Mouse (Mus musculus) heart, embryonic 11.5 days (tissue): Measurements from ENCODE around the gene Klrg1. TPM values are rescaled to one million over a fixed set of nuclear protein-coding genes. Genes with fewer than 3 reads are reported as not detected.

Source experiments
- ATAC-seq: fragments of 200-750 bp; cut with Nextera tagmentation; replicated peaks from 2 replicates; pipeline ENCODE4 v1.8.0; 2017; ENCODE audit warnings: moderate library complexity; ENCODE audit not compliant: insufficient number of reproducible peaks, low FRiP score, low TSS enrichment
- H3K27ac ChIP-seq: fragments of 300-500 bp; sonication (generic); 2 replicates; pipeline ENCODE4 v1.5.1; 2014; ENCODE audit warnings: mild to moderate bottlenecking, low read depth, low read length
- H3K27me3 ChIP-seq: fragments of 300-500 bp; sonication (generic); 2 replicates; pipeline ENCODE4 v1.6.1; 2014; ENCODE audit warnings: mild to moderate bottlenecking, low read length, mixed read lengths; ENCODE audit not compliant: control insufficient read depth, insufficient read depth
- H3K36me3 ChIP-seq: fragments of 300-500 bp; sonication (generic); 2 replicates; pipeline ENCODE4 v1.6.1; 2014; ENCODE audit warnings: mild to moderate bottlenecking, low read length, moderate library complexity, mixed read lengths; ENCODE audit not compliant: control insufficient read depth, insufficient read depth
- H3K4me1 ChIP-seq: fragments of 300-500 bp; sonication (generic); 2 replicates; pipeline ENCODE4 v1.6.1; 2014; ENCODE audit warnings: low read length; ENCODE audit not compliant: control insufficient read depth, insufficient read depth
- H3K4me2 ChIP-seq: fragments of 300-500 bp; sonication (generic); 2 replicates; pipeline ENCODE4 v1.6.1; 2014; ENCODE audit warnings: mild to moderate bottlenecking, moderate library complexity
- H3K4me3 ChIP-seq: fragments of 300-500 bp; sonication (generic); 2 replicates; pipeline ENCODE4 v1.5.1; 2014; ENCODE audit warnings: low read depth, low read length
- H3K9ac ChIP-seq: fragments of 300-500 bp; sonication (generic); 2 replicates; pipeline ENCODE4 v1.6.1; 2014; ENCODE audit warnings: mild to moderate bottlenecking, low read depth, low read length, moderate library complexity
- H3K9me3 ChIP-seq: fragments of 300-500 bp; sonication (generic); replicated peaks from 2 replicates; pipeline ENCODE4 v1.6.1; 2016; ENCODE audit warnings: low read length; ENCODE audit not compliant: control insufficient read depth
- WGBS: fragments of 180-500 bp; shearing (Covaris S2); extraction: QIAGEN DNeasy Blood & Tissue Kit; methylation state at CpG from one replicate; pipeline ENCODE4 v1.1.7; 2014; ENCODE audit not compliant: insufficient replicate concordance; 5-methylcytosine and 5-hydroxymethylcytosine counted together
- polyA plus RNA-seq: library from polyadenylated mRNA; unstranded; fragments of >200 nt; fragmentation: Nextera tagmentation; extraction: Ambion mirVana; gene quantifications from 2 replicates; pipeline ENCODE4 v1.2.1, GENCODE M21; 2014

Klrg1 gene
- polyA plus RNA-seq: not detected in 2 replicates

- Histone ChIP-seq H3K9me3 (no peaks in the 10 kb centered on the region), H3K9ac (no peak within 1 kb of the TSS), H3K36me3 (no peaks in the 10 kb centered on the region), H3K4me1 (no peaks in the 10 kb centered on the region), H3K4me2 (no peak within 1 kb of the TSS), H3K4me3 (no peak within 1 kb of the TSS), H3K27me3 (no peaks in the 10 kb centered on the region), H3K27ac (no peak within 1 kb of the TSS)
- ATAC-seq: no peak
- 75% methylated on average over 6 of the region's 6 CpGs for WGBS
Measured at GRCm38 (mm10) chr6:122282782-122283181, at the start of gene Klrg1. TSS of gene Klrg1 (minus strand) at chr6:122282882.

- ATAC-seq: no peak
- peaks cover 25% of the 10 kb centered on the region for H3K36me3 ChIP-seq
Measured at GRCm38 (mm10) chr6:122325361-122325975, 42.8 kb upstream of the Klrg1 start.

GRCm38 (mm10) chr6:122318726-122319125 lies 36.0 kb upstream of the Klrg1 start:
- Histone ChIP-seq H3K36me3 (peaks cover 43% of the 10 kb centered on the region), H3K27me3 (no peaks in the 10 kb centered on the region), H3K9ac (no peak overlapping the region), H3K4me2 (no peak overlapping the region), H3K27ac (no peak overlapping the region), H3K9me3 (no peaks in the 10 kb centered on the region), H3K4me1 (no peaks in the 10 kb centered on the region), H3K4me3 (no peak overlapping the region)
- WGBS: 85% methylated on average over 1 of the region's 1 CpGs
- ATAC-seq: no peak

More at GRCm38 (mm10) chr6:122325361-122325975, 42.8 kb upstream of the Klrg1 start:
- H3K4me2 ChIP-seq: no peak overlapping the region
- H3K27me3 ChIP-seq: no peaks in the 10 kb centered on the region
- 87% methylated on average over 6 of the region's 6 CpGs for WGBS
- H3K27ac ChIP-seq: no peak overlapping the region
- H3K9me3 ChIP-seq: no peaks in the 10 kb centered on the region
- no peak overlapping the region for H3K4me3 ChIP-seq
- H3K9ac ChIP-seq: no peak overlapping the region
- H3K4me1 ChIP-seq: no peaks in the 10 kb centered on the region

- no peaks in the 10 kb centered on the region for H3K27me3 ChIP-seq
- H3K4me3 ChIP-seq: peak overlapping the region; percentile 84
- WGBS: 69% methylated on average over 5 of the region's 5 CpGs
- H3K4me2 ChIP-seq: peak overlapping the region; percentile 88
- H3K36me3 ChIP-seq: peaks cover 13% of the 10 kb centered on the region
- H3K9me3 ChIP-seq: no peaks in the 10 kb centered on the region
- H3K9ac ChIP-seq: peak overlapping the region; percentile 54
- H3K27ac ChIP-seq: no peak overlapping the region
- H3K4me1 ChIP-seq: peaks cover 13% of the 10 kb centered on the region
- ATAC-seq: no peak
Measured at GRCm38 (mm10) chr6:122310187-122310820, 27.6 kb upstream of the Klrg1 start.

GRCm38 (mm10) chr6:122309446-122309960 lies 26.8 kb upstream of the Klrg1 start:
- ATAC-seq: no peak
- 10% methylated on average over 11 of the region's 11 CpGs for WGBS
- peak overlapping the region; percentile 77 for H3K27ac ChIP-seq
- H3K9ac ChIP-seq: peak overlapping the region; percentile 88
- peaks cover 13% of the 10 kb centered on the region for H3K4me1 ChIP-seq
- H3K9me3 ChIP-seq: no peaks in the 10 kb centered on the region
- H3K4me2 ChIP-seq: peak overlapping the region; percentile 88
- peak overlapping the region; percentile 84 for H3K4me3 ChIP-seq
- peaks cover 9% of the 10 kb centered on the region for H3K36me3 ChIP-seq
- H3K27me3 ChIP-seq: no peaks in the 10 kb centered on the region

GRCm38 (mm10) chr6:122308505-122309393 lies 26.1 kb upstream of the Klrg1 start, which contains the start of gene M6pr:
TSS of gene M6pr (plus strand) at chr6:122308720.
- H3K27me3 ChIP-seq: no peaks in the 10 kb centered on the region
- no peaks in the 10 kb centered on the region for H3K9me3 ChIP-seq
- H3K27ac ChIP-seq: peak within 1 kb of the TSS; percentile 77
- peak within 1 kb of the TSS; percentile 88 for H3K4me2 ChIP-seq
- H3K9ac ChIP-seq: peak within 1 kb of the TSS; percentile 88
- ATAC-seq: peak; percentile 98
- peak within 1 kb of the TSS; percentile 84 for H3K4me3 ChIP-seq
- H3K4me1 ChIP-seq: peaks cover 13% of the 10 kb centered on the region
- peaks cover 6% of the 10 kb centered on the region for H3K36me3 ChIP-seq
- under 1% methylated on average over 49 of the region's 49 CpGs for WGBS

GRCm38 (mm10) chr6:122308136-122308504 lies 25.4 kb upstream of the Klrg1 start:
- no peaks in the 10 kb centered on the region for H3K9me3 ChIP-seq
- peaks cover 13% of the 10 kb centered on the region for H3K4me1 ChIP-seq
- H3K36me3 ChIP-seq: peaks cover 3% of the 10 kb centered on the region
- H3K27ac ChIP-seq: no peak overlapping the region
- H3K9ac ChIP-seq: no peak overlapping the region
- peak; percentile 3; the same call in 1 of the 2 replicates for ATAC-seq
- no peak overlapping the region; the same call in 1 of the 2 replicates for H3K4me3 ChIP-seq
- no peak overlapping the region for H3K4me2 ChIP-seq
- no peaks in the 10 kb centered on the region for H3K27me3 ChIP-seq
- WGBS: 70% methylated on average over 6 of the region's 6 CpGs

- Histone ChIP-seq H3K27me3 (no peaks in the 10 kb centered on the region), H3K27ac (no peak overlapping the region), H3K9ac (no peak overlapping the region), H3K4me3 (no peak overlapping the region), H3K36me3 (no peaks in the 10 kb centered on the region), H3K4me1 (peaks cover 13% of the 10 kb centered on the region), H3K9me3 (no peaks in the 10 kb centered on the region), H3K4me2 (no peak overlapping the region)
- WGBS: 80% methylated on average over 4 of the region's 4 CpGs
- no peak for ATAC-seq
Measured at GRCm38 (mm10) chr6:122306707-122307106, 24.0 kb upstream of the Klrg1 start.
